Mouse (Mus musculus): ENCODE results near the gene Trub2.
"Not testable (repeated sequence)": the region's sequence is repeated elsewhere in the genome, so short reads cannot be mapped to it uniquely, and the experiment has no call there.

Gene Trub2

DNA sequence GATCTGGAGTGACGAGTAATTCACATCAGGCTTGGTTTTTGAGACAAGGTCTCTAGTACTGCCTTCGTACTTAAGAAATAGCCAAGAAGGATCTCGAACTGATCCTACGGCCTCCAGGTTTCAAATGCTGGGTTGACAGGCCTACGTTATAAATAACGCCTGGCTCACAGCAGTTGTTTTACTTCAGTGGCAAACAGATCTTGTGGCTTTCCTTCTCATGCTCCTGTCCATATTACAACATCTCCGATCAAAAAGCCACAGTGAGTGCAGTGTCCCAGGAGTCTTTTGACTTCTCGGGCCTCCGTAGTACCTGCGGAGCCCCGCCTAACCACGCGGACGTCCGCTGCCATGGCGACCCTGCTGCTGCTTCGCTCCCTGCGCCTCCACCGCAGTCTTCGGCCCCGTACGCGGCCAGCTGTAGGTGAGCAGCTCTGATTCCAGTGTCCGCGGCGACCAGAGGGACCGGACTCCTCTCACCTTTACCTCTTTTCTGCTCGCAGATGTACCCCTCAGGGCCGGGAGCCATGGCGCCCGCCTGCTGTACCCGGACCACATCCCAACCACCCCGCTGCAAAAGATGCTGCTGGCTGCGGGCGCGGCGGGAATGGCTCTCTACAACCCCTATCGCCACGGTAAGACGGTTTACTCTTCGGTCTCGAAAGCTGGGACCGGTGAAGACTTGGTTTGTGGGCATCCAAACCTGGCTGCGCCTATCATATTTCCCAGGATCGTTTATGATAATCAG, at the start of gene Trub2:
Gene Trub2 (minus strand): TSS at position 566 of the 745 bp plus-strand sequence.
- peak; percentile 82 for DNase-seq

DNA sequence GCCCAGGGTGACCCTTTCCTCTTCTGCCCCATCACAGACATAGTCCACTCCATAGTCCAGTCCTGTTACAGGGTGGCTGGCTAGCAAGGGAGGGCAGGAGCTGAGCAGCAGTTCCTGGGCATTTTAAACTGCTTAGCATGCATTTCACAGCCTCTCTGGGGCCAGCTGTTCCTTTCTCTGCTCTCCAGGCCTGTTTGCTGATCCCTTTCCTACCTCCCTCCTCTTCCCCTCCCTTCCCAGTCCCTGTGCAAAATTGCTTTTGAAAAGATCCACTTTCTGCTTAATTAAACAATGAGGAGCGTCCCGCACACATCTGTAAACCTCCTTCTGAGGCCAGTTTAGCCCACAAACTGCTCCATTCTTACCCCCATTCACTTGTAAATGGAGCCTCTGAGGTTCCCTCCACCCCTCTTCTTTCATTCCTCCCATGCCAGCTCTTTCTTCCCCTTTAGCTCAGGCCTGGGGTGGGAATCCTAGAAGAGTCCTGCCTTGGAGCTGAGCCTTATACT, 47.1 kb upstream of the Trub2 start:
- DNase-seq: no peak

DNA sequence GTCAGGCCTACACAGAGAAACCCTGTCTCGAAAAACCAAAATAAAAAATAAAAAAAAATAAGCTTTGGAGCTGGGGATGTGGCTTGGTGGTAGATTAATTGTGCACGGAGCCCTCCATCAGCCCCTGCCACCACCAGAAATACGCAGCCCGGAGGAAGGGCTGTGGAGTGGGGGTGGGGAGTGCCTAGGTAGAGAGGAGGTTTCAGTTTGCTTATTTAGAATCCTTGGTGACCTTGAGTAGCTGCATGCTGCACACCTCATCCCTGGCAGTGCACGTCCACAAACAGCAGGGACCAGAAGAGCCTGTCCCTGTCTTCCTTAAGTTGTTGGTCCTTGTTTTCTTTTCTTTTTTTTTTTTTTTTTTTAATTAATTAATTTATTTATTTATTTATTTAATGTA, 45.5 kb upstream of the Trub2 start:
- no peak for DNase-seq

DNA sequence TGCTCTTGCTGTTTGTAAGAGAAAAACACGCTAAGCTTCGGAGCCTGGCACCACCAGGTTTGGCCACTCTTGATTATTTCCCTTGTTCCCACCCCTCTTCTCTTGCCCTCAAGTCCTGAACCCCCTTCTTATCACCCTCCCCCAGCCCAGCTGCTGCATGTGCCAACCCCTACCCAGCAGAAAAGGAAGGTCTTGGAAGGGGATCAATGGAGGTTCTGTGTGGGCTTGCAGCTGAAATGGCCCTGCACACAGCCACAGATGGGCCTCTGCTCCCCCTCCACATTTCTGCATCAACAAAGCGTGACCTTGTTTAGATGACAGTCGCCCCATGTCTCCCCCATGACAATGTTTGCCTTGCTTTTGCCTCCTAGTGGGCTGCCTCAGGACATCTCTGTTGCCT, 42.8 kb upstream of the Trub2 start:
- DNase-seq: no peak

DNA sequence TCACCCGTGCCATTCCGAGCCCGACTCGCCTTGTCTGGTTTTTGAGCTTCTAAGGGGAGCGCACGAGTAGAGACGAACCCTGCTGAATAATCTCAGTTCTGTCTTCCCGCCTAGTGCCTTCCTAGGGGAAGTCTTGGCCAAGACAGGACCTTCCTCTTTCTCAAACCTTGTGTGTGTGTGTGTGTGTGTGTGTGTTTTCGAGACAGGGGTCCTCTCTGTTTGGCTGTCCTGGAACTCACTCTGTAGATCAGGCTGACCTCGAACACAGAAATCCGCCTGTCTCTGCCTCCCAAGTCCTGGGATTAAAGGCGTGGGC, 39.4 kb upstream of the Trub2 start:
- no peak for DNase-seq

DNA sequence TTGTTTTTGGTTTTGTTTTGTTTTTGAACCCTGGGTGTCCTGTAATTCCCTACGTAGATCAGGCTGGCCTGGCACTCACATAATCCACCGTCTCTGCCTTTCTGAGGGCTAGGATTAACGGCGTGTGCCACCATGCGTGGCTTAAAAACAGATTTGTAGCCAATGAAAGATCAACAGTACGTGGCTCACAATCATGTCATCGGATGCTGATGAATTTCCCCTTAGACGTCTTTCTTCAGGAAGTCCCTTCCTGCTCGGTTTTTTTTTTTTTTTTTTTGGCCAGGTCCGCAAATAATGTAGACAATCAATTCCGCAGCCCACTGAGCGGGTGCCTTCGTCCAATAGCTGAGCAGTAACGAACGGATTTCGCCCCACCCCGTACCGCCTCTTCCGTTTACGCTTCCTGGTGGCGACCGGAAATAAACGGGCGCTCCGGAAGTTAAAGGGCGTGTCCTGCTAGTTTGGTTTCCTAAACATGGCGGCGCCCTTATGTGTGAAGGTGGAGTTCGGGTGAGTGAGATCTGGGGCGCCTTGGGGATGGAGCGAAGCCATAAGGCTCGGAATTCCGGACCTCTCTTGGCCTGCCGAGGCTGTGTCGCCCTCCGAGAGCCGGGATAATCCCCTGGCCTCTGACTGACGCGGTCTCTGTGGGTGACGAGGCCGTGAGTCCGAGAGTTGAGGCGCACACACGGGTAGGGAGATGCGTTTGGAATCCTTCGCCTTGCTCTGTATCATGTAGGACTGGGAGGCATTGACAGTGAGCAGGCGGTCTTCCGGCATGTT, 38.8 kb upstream of the Trub2 start:
- DNase-seq: peak; percentile 95

DNA sequence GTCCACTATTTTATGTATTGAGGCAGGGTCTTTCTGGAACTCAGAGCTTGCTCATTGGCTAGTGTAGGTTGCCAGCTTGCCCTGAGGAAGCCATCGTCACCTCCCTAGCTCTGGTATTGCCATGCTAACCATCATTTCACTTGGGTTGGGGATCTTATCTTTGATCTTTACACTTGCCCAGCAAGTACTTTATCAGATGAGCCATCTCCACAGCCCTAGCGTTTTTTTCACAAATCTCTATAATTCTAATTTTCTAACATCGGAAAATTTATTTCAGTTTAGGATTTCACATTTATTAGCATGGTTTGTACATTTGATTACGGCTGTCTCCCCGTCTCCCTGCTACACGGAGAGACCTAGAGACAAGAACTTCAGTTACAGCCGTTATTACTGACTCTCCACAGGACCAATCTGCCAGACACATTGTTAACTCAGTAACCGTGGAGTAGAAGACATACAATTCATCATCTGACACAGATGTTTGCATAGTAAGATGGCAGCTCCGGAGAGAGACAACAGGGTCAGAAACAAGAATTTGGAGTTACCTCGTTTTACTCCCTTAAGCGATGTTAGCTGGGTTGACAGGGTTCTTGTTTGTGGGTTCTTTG, 38.1 kb upstream of the Trub2 start:
- DNase-seq: no peak

DNA sequence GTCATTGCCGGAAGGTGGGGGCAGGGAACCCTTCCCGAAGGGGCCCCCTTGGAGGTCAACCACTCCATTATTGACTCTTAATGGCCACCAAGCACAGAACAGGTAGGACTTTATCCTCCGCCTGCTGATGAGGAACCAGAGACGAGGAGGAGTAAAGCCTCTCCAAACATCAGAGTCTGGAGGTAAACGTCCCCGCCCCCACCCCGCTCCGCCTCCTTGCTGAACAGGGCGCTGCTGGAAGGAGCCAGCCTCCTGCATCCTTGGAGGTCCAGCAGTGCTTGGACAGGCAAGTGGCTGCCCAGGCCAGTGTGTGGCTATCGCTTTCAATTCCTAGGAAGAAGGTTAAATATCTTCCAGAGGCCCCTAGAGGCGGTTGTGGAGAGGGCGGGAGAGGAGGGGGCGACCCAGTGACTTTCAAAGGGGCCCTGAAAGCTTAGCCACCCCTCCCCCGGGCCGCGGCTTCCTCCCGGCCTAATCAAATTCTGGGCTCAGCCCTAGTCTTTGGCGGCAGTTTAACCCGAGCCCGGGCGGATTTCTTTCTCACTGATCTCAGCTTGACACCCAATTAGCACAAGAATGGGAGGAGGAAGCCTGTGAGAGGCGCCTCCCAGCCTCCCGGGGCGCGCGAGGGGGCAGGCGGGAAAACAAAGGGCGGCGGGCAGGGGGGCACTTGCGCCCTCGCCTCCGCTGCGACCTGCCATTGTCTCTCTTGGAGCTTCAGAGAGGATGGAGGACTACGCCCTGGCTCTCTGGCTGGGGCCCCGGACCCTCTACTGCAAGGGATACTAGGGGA, 31.9 kb upstream of the Trub2 start, which contains the start of gene Urm1:
Gene Urm1 (plus strand): TSS at position 51 of the 793 bp plus-strand sequence.
- DNase-seq: peak; percentile 59

DNA sequence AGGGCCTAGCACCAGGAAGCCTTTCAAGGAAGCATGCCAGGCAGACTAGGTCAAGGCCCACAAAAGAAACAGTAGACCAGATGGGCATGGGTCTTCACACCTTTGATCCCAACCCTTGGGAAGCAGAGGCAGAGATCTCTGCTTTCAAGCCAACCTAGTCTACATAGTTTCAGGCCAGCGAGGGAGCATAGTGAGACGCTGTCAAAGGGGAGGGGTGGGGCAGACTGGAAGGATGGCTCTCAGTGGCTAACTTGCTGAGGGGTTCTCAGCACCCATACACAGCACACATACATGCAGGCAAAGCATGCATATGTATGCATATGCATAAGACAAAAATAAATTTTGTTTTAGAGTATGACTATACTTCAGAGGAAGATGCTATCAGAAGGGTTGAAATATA, 31.1 kb upstream of the Trub2 start:
- no peak for DNase-seq

DNA sequence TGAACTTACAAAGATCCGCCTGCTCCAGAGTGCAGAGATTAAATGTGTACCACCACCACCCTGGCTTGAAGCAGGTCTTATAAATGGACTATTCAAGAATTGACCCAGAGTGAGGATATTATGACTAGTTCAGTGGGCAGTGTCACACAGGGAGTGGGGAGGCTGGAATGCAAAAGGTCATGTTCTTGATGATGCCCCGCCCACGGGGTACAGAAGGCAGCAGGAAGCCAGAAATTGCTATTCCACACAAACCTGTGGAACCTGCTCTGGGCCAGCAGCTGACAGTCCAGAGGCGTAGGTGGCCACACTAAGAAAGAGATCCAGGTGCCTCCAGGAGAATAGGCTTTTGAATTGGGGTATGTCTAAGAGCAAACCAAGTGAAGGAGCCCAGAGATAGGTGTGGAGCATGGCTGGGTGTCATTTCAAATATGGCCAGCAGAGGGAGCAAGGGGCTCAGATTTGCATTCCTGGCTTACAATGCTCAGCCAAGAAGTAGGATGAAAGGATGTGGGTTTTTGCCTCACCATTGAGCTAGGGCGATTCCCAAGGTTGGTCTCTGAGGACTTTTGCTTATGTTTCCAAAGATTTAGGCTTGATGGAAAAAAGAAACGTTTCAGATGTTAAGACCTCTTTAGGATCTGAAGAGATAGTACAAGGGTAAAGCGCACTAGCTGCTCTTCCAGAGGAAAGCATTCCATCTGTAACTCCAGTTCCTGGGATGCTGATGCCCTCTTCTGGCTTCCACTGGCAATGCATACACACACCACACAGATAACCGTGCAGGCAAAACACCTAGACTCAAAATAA, 29.3 kb upstream of the Trub2 start:
- peak; percentile 89 for DNase-seq

DNA sequence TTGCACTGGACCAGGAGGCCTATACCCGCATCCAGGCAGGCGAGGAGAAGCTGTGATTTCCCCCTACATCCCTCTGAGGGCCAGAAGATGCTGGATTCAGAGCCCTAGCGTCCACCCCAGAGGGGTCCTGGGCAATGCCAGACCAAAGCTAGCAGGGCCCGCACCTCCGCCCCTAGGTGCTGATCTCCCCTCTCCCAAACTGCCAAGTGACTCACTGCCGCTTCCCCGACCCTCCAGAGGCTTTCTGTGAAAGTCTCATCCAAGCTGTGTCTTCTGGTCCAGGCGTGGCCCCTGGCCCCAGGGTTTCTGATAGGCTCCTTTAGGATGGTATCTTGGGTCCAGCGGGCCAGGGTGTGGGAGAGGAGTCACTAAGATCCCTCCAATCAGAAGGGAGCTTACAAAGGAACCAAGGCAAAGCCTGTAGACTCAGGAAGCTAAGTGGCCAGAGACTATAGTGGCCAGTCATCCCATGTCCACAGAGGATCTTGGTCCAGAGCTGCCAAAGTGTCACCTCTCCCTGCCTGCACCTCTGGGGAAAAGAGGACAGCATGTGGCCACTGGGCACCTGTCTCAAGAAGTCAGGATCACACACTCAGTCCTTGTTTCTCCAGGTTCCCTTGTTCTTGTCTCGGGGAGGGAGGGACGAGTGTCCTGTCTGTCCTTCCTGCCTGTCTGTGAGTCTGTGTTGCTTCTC, 27.5 kb upstream of the Trub2 start:
- no peak for DNase-seq

DNA sequence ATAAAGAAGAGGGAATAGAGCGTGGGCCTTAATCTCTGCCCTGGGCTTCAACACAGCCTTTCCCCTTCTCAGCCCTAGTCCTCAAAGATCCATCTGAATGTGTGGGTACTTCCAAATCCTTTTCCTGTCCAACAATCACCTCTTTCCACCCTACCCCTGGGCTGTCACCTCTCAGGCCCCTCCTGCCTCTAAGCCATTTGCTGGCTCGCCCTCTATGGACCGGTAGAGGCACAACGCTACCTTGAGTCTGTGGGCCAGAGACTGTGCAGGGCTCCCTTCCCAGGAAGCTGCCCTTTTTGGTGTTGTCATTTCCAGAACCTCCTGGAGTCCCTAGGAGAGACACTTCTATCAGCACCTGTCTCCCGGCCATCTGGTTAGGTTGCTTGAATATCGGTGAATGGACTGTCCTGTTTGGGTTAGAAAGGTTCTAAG, 15.1 kb upstream of the Trub2 start:
- peak; percentile 22 for DNase-seq

DNA sequence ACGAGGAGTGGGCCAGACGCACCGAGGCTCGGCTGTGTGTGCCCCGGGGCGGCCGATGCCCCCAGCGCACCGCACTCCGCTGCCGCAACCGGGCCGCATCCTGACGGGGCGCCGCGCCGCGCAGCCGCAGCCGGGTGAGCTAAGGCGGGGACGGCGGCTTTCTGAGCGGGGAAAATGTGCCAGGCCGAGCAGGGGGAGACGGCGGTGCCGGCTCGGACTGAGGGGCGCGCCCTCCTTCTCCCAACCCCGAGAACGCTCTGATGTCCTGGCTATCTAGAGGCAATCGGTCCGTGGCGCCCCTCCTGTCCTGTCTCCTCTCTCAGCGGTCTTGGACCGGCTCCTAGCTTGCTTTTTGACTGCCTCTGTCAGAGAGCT, 14.5 kb upstream of the Trub2 start:
- DNase-seq: no peak

DNA sequence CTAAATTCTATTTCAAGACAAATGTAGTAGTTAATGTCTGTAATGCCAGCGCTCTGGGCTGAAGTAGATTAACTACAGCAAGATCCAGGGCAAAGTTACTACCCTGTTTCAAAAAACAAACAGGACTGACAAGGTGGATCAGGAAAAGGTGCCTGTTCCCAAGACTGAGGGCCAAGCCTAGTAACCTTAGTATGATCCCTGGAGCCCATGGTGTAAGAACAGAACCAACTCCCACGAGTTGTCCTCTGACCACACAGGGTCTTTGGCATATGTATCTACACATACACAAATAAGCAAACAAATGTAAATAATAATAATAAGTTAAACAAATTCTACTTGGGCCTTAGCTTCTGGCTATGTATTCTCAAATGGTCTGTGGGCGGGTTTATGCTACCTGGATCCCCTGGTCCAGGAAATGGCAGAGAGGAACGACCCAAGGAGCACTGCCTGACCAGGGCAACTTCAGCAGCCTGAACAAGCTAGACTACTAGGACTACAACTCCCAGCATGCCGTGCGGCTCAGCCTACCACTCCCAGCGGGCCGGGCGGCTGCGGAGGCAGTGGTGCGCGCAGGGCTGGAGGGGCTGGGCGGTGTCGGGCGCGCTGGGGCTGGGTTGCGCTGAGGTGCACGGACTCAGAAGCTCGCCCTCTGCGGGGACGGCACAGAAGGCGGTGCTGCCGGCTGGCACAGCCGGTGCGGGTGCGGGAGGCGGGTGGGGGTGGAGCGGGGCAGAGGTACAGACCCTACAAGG, 13.9 kb upstream of the Trub2 start, which contains the start of gene Slc27a4:
Gene Slc27a4 (plus strand): TSS at position 560 of the 752 bp plus-strand sequence.
- peak; percentile 97 for DNase-seq

DNA sequence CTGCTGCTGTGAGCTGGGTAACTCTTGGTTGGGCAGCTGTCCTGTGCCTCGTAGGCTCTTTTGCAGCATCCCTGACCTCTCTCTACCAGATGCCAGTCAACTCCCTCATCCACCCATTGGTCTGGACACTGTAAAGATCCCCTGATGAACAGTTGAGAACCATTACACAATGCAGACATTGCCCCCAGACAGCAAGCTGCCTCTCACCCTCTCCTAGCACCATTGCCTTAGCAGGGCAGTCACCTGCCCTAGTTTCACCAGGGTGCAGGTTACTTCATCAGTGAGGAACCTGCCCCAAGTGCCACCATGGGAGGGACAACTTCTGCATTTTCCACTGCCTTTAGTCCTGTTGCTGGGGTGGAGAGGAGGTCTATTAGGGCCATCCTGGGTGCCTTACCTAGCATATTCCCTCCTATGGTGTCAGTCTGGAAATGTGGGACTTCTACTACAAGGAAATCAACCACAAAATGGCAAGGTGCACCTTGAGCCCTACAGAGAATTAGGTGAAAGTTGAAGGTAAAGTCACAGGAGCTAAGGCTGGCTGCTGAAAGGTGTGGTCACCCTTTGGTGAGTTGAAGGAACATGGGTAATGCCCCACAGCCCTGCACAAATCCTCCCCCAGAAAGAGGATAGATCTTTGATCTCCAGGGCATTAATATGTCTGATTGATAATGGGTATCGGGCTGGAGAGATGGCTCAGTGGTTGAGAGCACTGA, 4.6 kb upstream of the Trub2 start:
- DNase-seq: no peak

DNA sequence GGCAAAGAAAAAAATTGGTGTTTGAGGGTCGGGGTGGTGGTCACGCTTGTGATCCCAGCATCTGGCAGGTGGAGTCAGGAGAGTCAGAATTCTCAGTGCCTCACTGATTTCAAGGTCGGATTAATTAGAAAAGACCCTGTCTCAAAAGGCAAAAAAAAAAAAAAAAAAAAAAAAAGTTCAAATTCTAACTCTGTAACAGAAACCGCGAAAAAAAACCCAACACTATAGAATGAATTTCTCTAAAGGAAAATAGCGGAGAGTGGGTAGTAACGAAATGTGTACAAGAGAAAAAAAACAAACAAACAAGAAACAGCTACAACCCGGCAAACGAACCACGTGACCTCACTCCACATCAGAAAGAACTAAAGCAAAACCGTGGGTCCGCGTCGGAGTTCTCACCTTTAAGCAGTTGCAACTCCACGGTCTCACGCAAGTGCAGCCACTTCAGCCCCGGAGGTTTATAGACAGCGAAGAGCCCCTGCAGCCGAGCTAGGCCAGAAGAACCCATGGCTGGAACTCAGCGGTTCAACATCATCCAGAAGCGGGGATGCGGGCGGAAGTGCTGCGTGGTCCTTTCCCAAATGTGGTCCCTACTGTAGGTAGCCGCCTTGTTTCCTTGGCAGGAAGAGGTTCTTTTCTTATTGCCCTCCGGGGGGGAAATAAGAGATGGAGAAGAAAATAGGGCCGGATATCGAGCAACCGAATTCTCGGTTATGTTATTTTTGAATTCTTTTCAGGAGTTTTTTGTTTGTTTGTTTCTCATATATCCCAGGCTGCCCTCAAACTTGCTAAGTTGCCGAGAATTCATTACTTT, 991 bp downstream of the Trub2 start, which contains the start of gene Coq4:
Gene Coq4 (plus strand): TSS at position 390 of the 814 bp plus-strand sequence.
- peak; percentile 92 for DNase-seq

DNA sequence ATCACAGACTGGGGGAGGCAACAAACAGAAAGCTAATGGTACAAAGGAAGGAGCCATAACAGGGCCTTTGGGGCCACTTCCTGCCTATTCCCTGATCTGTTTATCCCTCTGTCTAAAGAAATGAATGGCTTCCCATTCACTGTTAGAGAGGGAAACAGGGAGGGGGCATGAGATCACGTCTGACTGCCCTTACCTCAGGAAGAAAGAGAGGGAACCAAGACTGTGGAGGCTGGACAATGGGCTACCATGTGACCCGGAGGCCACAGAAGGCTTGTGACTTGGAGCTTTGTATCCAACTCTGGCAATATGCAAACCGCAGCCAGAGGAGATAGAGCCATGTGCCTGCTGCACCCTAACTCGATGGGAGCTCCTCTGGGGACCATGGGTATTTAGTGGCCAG, 4.0 kb downstream of the Trub2 start:
- no peak for DNase-seq

DNA sequence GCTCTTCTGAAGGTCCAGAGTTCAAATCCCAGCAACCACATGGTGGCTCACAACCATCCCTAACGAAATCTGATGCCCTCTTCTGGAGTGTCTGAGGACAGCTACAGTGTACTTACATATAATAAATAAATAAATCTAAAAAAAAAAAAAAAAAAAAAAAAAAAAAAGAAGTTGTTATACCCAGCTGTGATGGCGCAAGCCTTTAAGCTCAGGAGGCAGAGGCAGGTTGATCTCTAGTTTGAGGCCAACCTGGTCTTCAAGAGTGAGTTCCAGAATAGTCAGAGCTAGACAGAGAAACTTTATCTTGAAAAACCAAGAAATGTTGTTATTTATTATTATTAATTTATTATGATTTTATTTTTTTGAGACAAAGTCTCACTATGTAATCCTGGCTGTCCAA, 7.0 kb downstream of the Trub2 start:
- DNase-seq: not testable (repeated sequence)

DNA sequence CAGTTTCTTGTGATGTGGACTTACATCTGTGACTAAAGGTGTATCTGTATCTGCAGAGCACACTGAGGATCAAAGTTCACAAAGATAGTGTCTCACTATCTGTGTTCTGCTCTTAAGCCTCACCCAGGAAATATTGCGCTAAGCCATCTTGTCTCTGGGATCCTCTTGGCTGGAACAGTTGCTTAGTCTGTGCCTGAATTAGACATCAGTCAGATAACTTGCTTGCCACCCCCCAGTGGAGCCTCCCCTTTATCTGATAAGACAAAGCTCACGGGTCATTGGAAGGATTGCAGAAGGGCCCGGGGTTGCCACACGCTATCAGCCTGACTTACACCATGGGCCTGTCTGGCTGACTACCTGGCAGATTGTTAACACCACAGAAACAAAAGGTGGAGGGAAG, 15.0 kb downstream of the Trub2 start:
- DNase-seq: no peak
